Mouse (Mus musculus): ENCODE measurements at regions not wholly inside any gene's neighbourhood (a gene's known extent, or its start where the extent isn't known, plus 50 kb on each side); places are given as distances from the start of the nearest gene placed in this dataset.

- 68% methylated on average over 6 of the region's 6 CpGs for WGBS
- no peaks in the 10 kb centered on the region; the same call in 1 of the 2 replicates for H3K9me3 ChIP-seq (replicated peaks)
- H3K9ac ChIP-seq, result no peak overlapping the region
- H3K27ac ChIP-seq (ENCODE audit: poor library complexity, severe bottlenecking), result no peak overlapping the region
- H3K27me3 ChIP-seq (replicated peaks), result no peaks in the 10 kb centered on the region
- H3K4me3 ChIP-seq, result no peak overlapping the region
- no peaks in the 10 kb centered on the region for H3K36me3 ChIP-seq
- no peak overlapping the region for H3K4me2 ChIP-seq
- H3K4me1 ChIP-seq (replicated peaks), result no peaks in the 10 kb centered on the region
- no peak for ATAC-seq (ENCODE audit: insufficient number of reproducible peaks, low FRiP score)
Observed at GRCm38 (mm10) chr14:103929155-103929729, 85.0 kb upstream of the Ednrb start.

- no peak for ATAC-seq (ENCODE audit: insufficient number of reproducible peaks, low FRiP score)
- Histone ChIP-seq H3K4me1 (replicated peaks) (peaks cover 11% of the 10 kb centered on the region), H3K9ac (no peak overlapping the region), H3K4me2 (no peak overlapping the region), H3K4me3 (no peak overlapping the region), H3K9me3 (replicated peaks) (no peaks in the 10 kb centered on the region), H3K36me3 (no peaks in the 10 kb centered on the region), H3K27me3 (replicated peaks) (no peaks in the 10 kb centered on the region), H3K27ac (ENCODE audit: poor library complexity, severe bottlenecking) (peak overlapping the region; percentile 64; the same call in 1 of the 2 replicates)
- 54% methylated on average over 5 of the region's 5 CpGs for WGBS
Observed at GRCm38 (mm10) chr14:103920169-103920568, 76.0 kb upstream of the Ednrb start.

GRCm38 (mm10) chr14:103919380-103919779 is 75.2 kb upstream of the Ednrb start:
- H3K4me1 ChIP-seq (replicated peaks), result peaks cover 13% of the 10 kb centered on the region
- no peak overlapping the region for H3K9ac ChIP-seq
- H3K4me3 ChIP-seq, result no peak overlapping the region
- 55% methylated on average over 4 of the region's 4 CpGs for WGBS
- peak; percentile 64 for ATAC-seq (ENCODE audit: insufficient number of reproducible peaks, low FRiP score)
- 0 out of 2 replicates have a peak overlapping the region, but pooled peaks have one; percentile 27 for H3K27ac ChIP-seq (ENCODE audit: poor library complexity, severe bottlenecking)
- no peaks in the 10 kb centered on the region for H3K27me3 ChIP-seq (replicated peaks)
- no peaks in the 10 kb centered on the region for H3K36me3 ChIP-seq
- H3K9me3 ChIP-seq (replicated peaks), result no peaks in the 10 kb centered on the region
- no peak overlapping the region for H3K4me2 ChIP-seq

- WGBS, result 85% methylated on average over 4 of the region's 4 CpGs
- Histone ChIP-seq H3K9ac (no peak overlapping the region), H3K4me3 (no peak overlapping the region), H3K36me3 (no peaks in the 10 kb centered on the region), H3K27me3 (replicated peaks) (no peaks in the 10 kb centered on the region), H3K4me1 (replicated peaks) (0 out of 2 replicates have a peak, but pooled peaks cover 2% of the 10 kb centered on the region), H3K9me3 (replicated peaks) (no peaks in the 10 kb centered on the region), H3K4me2 (no peak overlapping the region), H3K27ac (ENCODE audit: poor library complexity, severe bottlenecking) (no peak overlapping the region)
- ATAC-seq (ENCODE audit: insufficient number of reproducible peaks, low FRiP score), result no peak
Observed at GRCm38 (mm10) chr14:103913453-103913852, 69.3 kb upstream of the Ednrb start.

GRCm38 (mm10) chr14:103911707-103912106 is 67.5 kb upstream of the Ednrb start:
- Histone ChIP-seq H3K9me3 (replicated peaks) (no peaks in the 10 kb centered on the region), H3K27me3 (replicated peaks) (no peaks in the 10 kb centered on the region), H3K27ac (ENCODE audit: poor library complexity, severe bottlenecking) (no peak overlapping the region), H3K9ac (no peak overlapping the region), H3K36me3 (no peaks in the 10 kb centered on the region), H3K4me3 (no peak overlapping the region), H3K4me1 (replicated peaks) (0 out of 2 replicates have a peak, but pooled peaks cover 2% of the 10 kb centered on the region), H3K4me2 (no peak overlapping the region)
- no peak for ATAC-seq (ENCODE audit: insufficient number of reproducible peaks, low FRiP score)
- 77% methylated on average over 4 of the region's 4 CpGs for WGBS

- Histone ChIP-seq H3K4me1 (replicated peaks) (0 out of 2 replicates have a peak, but pooled peaks cover 2% of the 10 kb centered on the region), H3K27me3 (replicated peaks) (no peaks in the 10 kb centered on the region), H3K9ac (no peak overlapping the region), H3K4me2 (no peak overlapping the region), H3K9me3 (replicated peaks) (no peaks in the 10 kb centered on the region), H3K4me3 (no peak overlapping the region), H3K27ac (ENCODE audit: poor library complexity, severe bottlenecking) (no peak overlapping the region), H3K36me3 (no peaks in the 10 kb centered on the region)
- WGBS, result 77% methylated on average over 1 of the region's 1 CpGs
- ATAC-seq (ENCODE audit: insufficient number of reproducible peaks, low FRiP score), result no peak
Observed at GRCm38 (mm10) chr14:103911280-103911679, 67.1 kb upstream of the Ednrb start.

GRCm38 (mm10) chr14:103906417-103907070 is 62.3 kb upstream of the Ednrb start:
- H3K9me3 ChIP-seq (replicated peaks), result no peaks in the 10 kb centered on the region
- no peak for ATAC-seq (ENCODE audit: insufficient number of reproducible peaks, low FRiP score)
- no peak overlapping the region for H3K27ac ChIP-seq (ENCODE audit: poor library complexity, severe bottlenecking)
- no peak overlapping the region for H3K4me2 ChIP-seq
- 39% methylated on average over 2 of the region's 2 CpGs for WGBS
- no peak overlapping the region for H3K4me3 ChIP-seq
- H3K36me3 ChIP-seq, result no peaks in the 10 kb centered on the region
- no peak overlapping the region for H3K9ac ChIP-seq
- peaks cover 7% of the 10 kb centered on the region; the same call in 1 of the 2 replicates for H3K4me1 ChIP-seq (replicated peaks)
- no peaks in the 10 kb centered on the region for H3K27me3 ChIP-seq (replicated peaks)

- H3K9ac ChIP-seq, result no peak overlapping the region
- H3K4me3 ChIP-seq, result no peak overlapping the region
- H3K4me2 ChIP-seq, result no peak overlapping the region
- H3K36me3 ChIP-seq, result no peaks in the 10 kb centered on the region
- WGBS, result 72% methylated on average over 2 of the region's 2 CpGs
- H3K27me3 ChIP-seq (replicated peaks), result no peaks in the 10 kb centered on the region
- peaks cover 10% of the 10 kb centered on the region for H3K4me1 ChIP-seq (replicated peaks)
- no peaks in the 10 kb centered on the region for H3K9me3 ChIP-seq (replicated peaks)
- no peak for ATAC-seq (ENCODE audit: insufficient number of reproducible peaks, low FRiP score)
- no peak overlapping the region for H3K27ac ChIP-seq (ENCODE audit: poor library complexity, severe bottlenecking)
Observed at GRCm38 (mm10) chr14:103900817-103901216, 56.6 kb upstream of the Ednrb start.

GRCm38 (mm10) chr14:103899111-103899814 is 55.1 kb upstream of the Ednrb start:
- peak; percentile 48 for ATAC-seq (ENCODE audit: insufficient number of reproducible peaks, low FRiP score)
- no peaks in the 10 kb centered on the region for H3K27me3 ChIP-seq (replicated peaks)
- H3K36me3 ChIP-seq, result no peaks in the 10 kb centered on the region
- H3K4me1 ChIP-seq (replicated peaks), result peaks cover 7% of the 10 kb centered on the region
- 21% methylated on average over 22 of the region's 22 CpGs for WGBS
- no peaks in the 10 kb centered on the region for H3K9me3 ChIP-seq (replicated peaks)
- peak overlapping the region; percentile 66 for H3K4me2 ChIP-seq
- H3K9ac ChIP-seq, result no peak overlapping the region
- H3K4me3 ChIP-seq, result peak overlapping the region; percentile 38
- H3K27ac ChIP-seq (ENCODE audit: poor library complexity, severe bottlenecking), result 0 out of 2 replicates have a peak overlapping the region, but pooled peaks have one; percentile 6

GRCm38 (mm10) chr14:103898689-103899088 is 54.5 kb upstream of the Ednrb start:
- no peak; the same call in 1 of the 2 replicates for ATAC-seq (ENCODE audit: insufficient number of reproducible peaks, low FRiP score)
- Histone ChIP-seq H3K36me3 (no peaks in the 10 kb centered on the region), H3K4me3 (peak overlapping the region; percentile 38), H3K27ac (ENCODE audit: poor library complexity, severe bottlenecking) (no peak overlapping the region), H3K9me3 (replicated peaks) (no peaks in the 10 kb centered on the region), H3K27me3 (replicated peaks) (no peaks in the 10 kb centered on the region), H3K9ac (no peak overlapping the region), H3K4me2 (peak overlapping the region; percentile 66), H3K4me1 (replicated peaks) (peaks cover 4% of the 10 kb centered on the region; the same call in 1 of the 2 replicates)
- 31% methylated on average over 9 of the region's 9 CpGs for WGBS

- H3K4me2 ChIP-seq, result no peak overlapping the region
- H3K27me3 ChIP-seq (replicated peaks), result no peaks in the 10 kb centered on the region
- no peak overlapping the region for H3K27ac ChIP-seq (ENCODE audit: poor library complexity, severe bottlenecking)
- H3K9me3 ChIP-seq (replicated peaks), result no peaks in the 10 kb centered on the region
- H3K9ac ChIP-seq, result no peak overlapping the region
- no peak overlapping the region for H3K4me3 ChIP-seq
- WGBS, result 82% methylated on average over 7 of the region's 7 CpGs
- H3K36me3 ChIP-seq, result no peaks in the 10 kb centered on the region
- peaks cover 4% of the 10 kb centered on the region; the same call in 1 of the 2 replicates for H3K4me1 ChIP-seq (replicated peaks)
- no peak for ATAC-seq (ENCODE audit: insufficient number of reproducible peaks, low FRiP score)
Observed at GRCm38 (mm10) chr14:103895261-103895660, 51.1 kb upstream of the Ednrb start.
